Mouse (Mus musculus): ENCODE measurements around the gene Relch.
"Not testable (repeated sequence)": the region's sequence is repeated elsewhere in the genome, so short reads cannot be mapped to it uniquely, and the experiment has no call there.

The Relch gene

GRCm38 (mm10) chr1:105746444-105746843 is 82.8 kb downstream of the Relch start:
- no peak for DNase-seq (ENCODE audit: low spot score)

GRCm38 (mm10) chr1:105746858-105747596 is 83.4 kb downstream of the Relch start:
- no peak for DNase-seq (ENCODE audit: low spot score)

GRCm38 (mm10) chr1:105748091-105748799 is 84.6 kb downstream of the Relch start:
- no peak for DNase-seq (ENCODE audit: low spot score)

GRCm38 (mm10) chr1:105752196-105752595 is 88.5 kb downstream of the Relch start:
- no peak for DNase-seq (ENCODE audit: low spot score)

GRCm38 (mm10) chr1:105752944-105753343 is 89.3 kb downstream of the Relch start:
- no peak for DNase-seq (ENCODE audit: low spot score)

GRCm38 (mm10) chr1:105758798-105759197 is 95.1 kb downstream of the Relch start:
- no peak for DNase-seq (ENCODE audit: low spot score)

- DNase-seq (ENCODE audit: low spot score), result no peak
Observed at GRCm38 (mm10) chr1:105759422-105760165, 95.9 kb downstream of the Relch start.

- DNase-seq (ENCODE audit: low spot score), result no peak
Observed at GRCm38 (mm10) chr1:105765586-105765985, 101.9 kb downstream of the Relch start.

GRCm38 (mm10) chr1:105766099-105766498 is 102.4 kb downstream of the Relch start:
- DNase-seq (ENCODE audit: low spot score), result not testable (repeated sequence)

GRCm38 (mm10) chr1:105768397-105768796 is 104.7 kb downstream of the Relch start:
- DNase-seq (ENCODE audit: low spot score), result no peak

GRCm38 (mm10) chr1:105770685-105771084 is 107.0 kb downstream of the Relch start:
- no peak for DNase-seq (ENCODE audit: low spot score)

- no peak for DNase-seq (ENCODE audit: low spot score)
Observed at GRCm38 (mm10) chr1:105776426-105776825, 112.8 kb downstream of the Relch start.

GRCm38 (mm10) chr1:105780079-105780456 is 116.4 kb downstream of the Relch start:
- no peak for DNase-seq (ENCODE audit: low spot score)

GRCm38 (mm10) chr1:105780457-105781364 is 117.0 kb downstream of the Relch start, which contains the start of gene Tnfrsf11a:
TSS of gene Tnfrsf11a (plus strand) at chr1:105780718.
- DNase-seq (ENCODE audit: low spot score), result peak; percentile 39

GRCm38 (mm10) chr1:105781391-105782146 is 117.9 kb downstream of the Relch start:
- peak; percentile 18 for DNase-seq (ENCODE audit: low spot score)

GRCm38 (mm10) chr1:105784257-105785016 is 120.8 kb downstream of the Relch start:
- no peak for DNase-seq (ENCODE audit: low spot score)

GRCm38 (mm10) chr1:105785146-105785545 is 121.5 kb downstream of the Relch start:
- no peak for DNase-seq (ENCODE audit: low spot score)

- no peak for DNase-seq (ENCODE audit: low spot score)
Observed at GRCm38 (mm10) chr1:105786731-105787357, 123.2 kb downstream of the Relch start.

- no peak for DNase-seq (ENCODE audit: low spot score)
Observed at GRCm38 (mm10) chr1:105790103-105790502, 126.4 kb downstream of the Relch start.

- no peak for DNase-seq (ENCODE audit: low spot score)
Observed at GRCm38 (mm10) chr1:105794670-105795069, 131.0 kb downstream of the Relch start.
